In genomic region chr8:76038526-76038925, GRCm38 (mm10) we compare ENCODE assay signal across 23 mouse cellular contexts.
A peak's percentile ranks its signal among the peaks of the same experiment; 100 is the strongest.
DNase-seq lines count a peak whose midpoint lies in the region; ATAC-seq and TF ChIP-seq lines count a peak whose summit lies in the region.
"Had no signal": no experiment of that assay in that cellular context is flagged by ENCODE, and none has a peak within 500 bp of the region (broad histone marks: within the 10 kb centered on the region; RNA-seq: fewer than 3 reads in every experiment).

No protein-coding gene starts in this region.

- H3K27ac ChIP-seq in layer of hippocampus, adult 2 months = peak overlapping the region; percentile 41
- H3K27ac ChIP-seq: embryonic facial prominence, embryonic 10.5 days; embryonic facial prominence, embryonic 15.5 days; forebrain, embryonic 13.5 days; hindbrain, embryonic 15.5 days; kidney, embryonic 15.5 days; liver, embryonic 12.5 days; midbrain, embryonic 12.5 days had no signal

- no peak overlapping the region for H3K4me3 ChIP-seq in layer of hippocampus, adult 2 months
- H3K4me3 ChIP-seq: embryonic facial prominence, embryonic 10.5 days; embryonic facial prominence, embryonic 15.5 days; forebrain, embryonic 13.5 days; hindbrain, embryonic 15.5 days; kidney, embryonic 15.5 days; liver, embryonic 12.5 days; megakaryocyte, embryonic 14.5 days; midbrain, embryonic 12.5 days had no signal

- peak; percentile 61 to 79 for DNase-seq in cerebellum, postnatal 14 days
- DNase-seq in heart, postnatal 10 days = peak; percentile 40 to 50
- DNase-seq in heart, adult 9 months (ENCODE audit: low spot score in 2 of 2) = no peak
- DNase-seq in layer of hippocampus, adult 2 months (ENCODE audit: low spot score in 2 of 2) = no peak
- DNase-seq in layer of hippocampus, adult 9-10 months (ENCODE audit: low spot score) = no peak
- peak; percentile 11 for DNase-seq in brain, embryonic 14.5 days (ENCODE audit: low read depth)
- DNase-seq: adrenal gland, adult 8-10 months; cerebellum, adult 11-12 months; kidney, adult 18-20 months; kidney, postnatal 25 days; layer of hippocampus, adult 9-11 months; liver, postnatal 0 days; lung, postnatal 36 days; thymus, postnatal 4 days had no signal

- ATAC-seq in cerebellum, adult (ENCODE audit: insufficient number of reproducible peaks, low FRiP score, low TSS enrichment) = no peak
- ATAC-seq: forebrain, embryonic 13.5 days; liver, embryonic 12.5 days; liver, postnatal 0 days had no signal

- no peak for TF ChIP-seq POLR2A in brain, embryonic 14.5 days (IDR thresholded peaks at IDR 0.05; ENCODE audit: borderline replicate concordance, extremely low read depth, insufficient read depth, insufficient read length, poor library complexity, severe bottlenecking)

- no peak for TF ChIP-seq CTCF in layer of hippocampus, adult 2 months (conservative IDR thresholded peaks at IDR 0.05)
- no peak for TF ChIP-seq CTCF in brain, embryonic 14.5 days (IDR thresholded peaks at IDR 0.05; ENCODE audit: borderline replicate concordance, extremely low read depth, insufficient read depth, insufficient read length)

- intact Hi-C loops in heart, postnatal 10 days (cut with DNase I) = no loop called here

Comparison
In these comparisons a context has a peak if more than half of its experiments do, and no peak if none do; other contexts are left out.
1. DNase-seq: peak in cerebellum, postnatal 14 days (2 of 2), heart, postnatal 10 days (2 of 2) and brain, embryonic 14.5 days (single experiment); none in heart, adult 9 months (0 of 2), layer of hippocampus, adult 2 months (0 of 2) and layer of hippocampus, adult 9-10 months (single experiment).